Mouse (Mus musculus) inflammation-experienced regulatory T-cells, adult 6 months (primary cell): Measurements from ENCODE around the gene Pigg. TPM values are rescaled to one million over a fixed set of nuclear protein-coding genes. Genes with fewer than 3 reads are reported as not detected.
"Not testable (repeated sequence)": the region's sequence is repeated elsewhere in the genome, so short reads cannot be mapped to it uniquely, and the experiment has no call there.

ENCODE experiments used
- ATAC-seq: one replicate; pipeline ENCODE4 v1.8.0; 2017
- polyA plus RNA-seq, 3 experiments: library from polyadenylated mRNA; unstranded; fragments of 100-300 nt; shearing (Covaris generic); gene quantifications; one replicate each; pipeline ENCODE4 v1.2.1; 2017

The Pigg gene
- polyA plus RNA-seq = 1 to 10 TPM; 2.6 to 5.0 (median 4.6) TPM

- ATAC-seq = peak; percentile 95
Measured at GRCm38 (mm10) chr5:108312224-108313064, at the start of gene Pigg. TSS of gene Pigg (plus strand) at chr5:108312609.

- ATAC-seq = no peak
Measured at GRCm38 (mm10) chr5:108262722-108263121, 49.7 kb upstream of the Pigg start.

DNA sequence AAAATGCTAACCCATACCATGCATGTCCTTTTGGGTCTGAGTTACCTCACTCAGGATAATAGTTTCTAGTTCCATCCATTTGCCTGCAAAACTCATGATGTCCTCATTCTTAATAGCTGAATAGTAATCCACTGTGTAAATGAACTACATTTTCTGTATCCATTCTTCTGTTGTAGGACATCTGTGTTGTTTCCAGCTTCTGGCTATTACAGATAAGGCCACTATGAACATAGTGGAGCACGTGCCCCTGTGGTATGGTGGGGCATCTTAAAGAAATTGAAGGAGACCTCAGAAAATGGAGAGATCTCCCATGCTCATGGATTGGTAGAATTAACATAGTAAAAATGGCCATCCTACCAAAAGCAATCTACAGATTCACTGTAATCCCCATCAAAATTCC, 48.6 kb upstream of the Pigg start:
- ATAC-seq = not testable (repeated sequence)

DNA sequence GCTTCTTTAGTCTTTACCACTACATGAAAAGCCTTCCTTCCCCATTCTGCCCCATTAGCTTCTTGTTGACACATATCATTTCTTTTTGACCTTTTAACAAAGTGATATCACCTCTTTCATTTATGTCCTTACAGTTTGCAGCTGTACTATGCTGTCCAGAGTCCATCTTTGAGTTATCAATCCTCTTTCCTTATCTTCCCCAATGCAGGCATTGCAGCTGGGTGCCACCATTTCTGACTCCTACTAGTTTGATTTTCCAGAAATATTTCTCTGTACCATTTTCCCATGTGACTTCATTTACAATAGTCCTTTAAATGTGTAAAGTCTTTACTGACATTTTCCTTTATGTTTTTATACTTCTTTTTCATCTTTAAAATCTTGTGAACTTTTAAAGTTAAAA, 45.4 kb upstream of the Pigg start:
- no peak for ATAC-seq

DNA sequence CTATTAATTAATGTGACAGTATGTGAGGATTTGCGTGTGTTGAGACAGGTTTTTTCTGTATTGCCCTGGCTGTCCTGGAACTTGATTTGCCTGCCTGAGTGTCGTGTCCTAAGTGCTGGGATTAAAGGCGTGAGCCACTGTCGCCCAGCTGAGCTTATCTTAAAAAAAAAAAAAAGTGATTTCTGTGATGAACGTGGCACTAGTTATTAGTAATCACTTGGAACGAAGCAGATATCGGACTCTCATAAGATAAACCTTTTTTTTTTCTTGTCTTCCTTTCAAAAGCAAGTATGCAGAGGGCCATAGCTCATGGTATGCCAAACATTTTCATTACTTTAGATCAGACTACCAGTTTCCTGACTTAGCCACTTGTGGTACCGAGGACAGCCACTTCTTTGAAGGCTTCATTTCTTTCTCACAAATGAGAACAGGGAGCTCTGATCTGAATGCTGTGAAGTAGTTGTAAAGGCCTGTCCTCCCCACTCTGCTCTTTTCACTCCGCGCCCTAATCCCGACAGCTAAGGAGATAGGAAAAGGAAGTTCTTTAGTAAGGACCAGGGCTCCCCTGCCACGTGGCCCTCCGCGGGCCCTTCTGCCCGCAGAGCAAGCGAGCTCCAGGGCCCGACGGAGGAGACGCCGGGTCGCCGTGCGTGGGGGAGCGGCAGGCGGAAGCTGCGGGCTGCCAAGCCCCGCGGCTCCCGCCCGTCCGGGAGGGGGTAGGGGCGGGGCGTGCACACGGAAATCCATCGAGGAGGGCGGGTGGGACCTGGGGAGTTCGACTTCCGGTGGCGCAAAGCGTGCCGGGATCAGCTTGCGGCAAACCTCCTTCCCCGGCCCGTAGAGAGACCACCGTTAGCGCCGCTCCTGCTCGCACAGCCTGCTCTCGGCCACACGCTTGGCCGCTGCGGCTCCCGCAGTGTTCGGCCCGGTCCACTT, 44.0 kb upstream of the Pigg start, which contains the start of gene Dr1:
Dr1 (plus strand) TSS at position 771 of the 936 bp plus-strand sequence.
- peak; percentile 84 for ATAC-seq

- no peak for ATAC-seq
Measured at GRCm38 (mm10) chr5:108269063-108269810, 43.2 kb upstream of the Pigg start.

DNA sequence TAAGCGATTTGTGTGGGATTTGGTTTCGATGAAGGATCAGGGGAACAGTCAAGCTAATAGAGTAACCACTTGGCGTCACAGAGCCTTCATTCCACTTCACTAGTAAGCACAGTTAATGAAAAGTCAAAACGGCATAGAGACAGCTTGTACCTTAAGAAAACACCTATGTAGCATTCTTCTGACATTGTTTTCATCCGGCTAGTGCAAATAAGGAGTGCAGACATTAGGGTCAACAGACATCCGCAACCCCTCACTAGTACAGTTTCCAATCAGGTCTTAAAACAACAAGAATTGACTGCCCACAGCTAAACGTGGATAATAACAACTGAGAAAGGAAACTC, 42.6 kb upstream of the Pigg start:
- ATAC-seq = no peak

DNA sequence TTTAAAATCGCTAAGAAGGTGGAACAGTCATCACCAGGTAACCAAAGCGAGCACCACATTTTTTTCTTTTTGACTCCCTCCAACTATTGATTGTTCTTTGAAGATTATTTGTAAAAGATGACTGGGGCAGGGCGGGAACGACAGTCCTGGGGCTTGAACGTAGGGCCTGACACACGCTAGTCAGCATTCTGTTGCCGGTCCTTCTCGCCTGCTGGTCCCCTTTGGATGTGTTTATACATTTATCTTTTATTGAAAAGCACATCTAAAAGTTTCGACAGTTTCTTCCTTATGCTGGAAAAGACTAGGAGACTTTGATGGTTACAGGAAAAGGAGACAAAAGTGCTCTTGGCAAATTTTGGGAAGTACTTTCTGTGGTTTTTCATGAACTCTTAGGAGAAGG, 42.0 kb upstream of the Pigg start:
- no peak for ATAC-seq

DNA sequence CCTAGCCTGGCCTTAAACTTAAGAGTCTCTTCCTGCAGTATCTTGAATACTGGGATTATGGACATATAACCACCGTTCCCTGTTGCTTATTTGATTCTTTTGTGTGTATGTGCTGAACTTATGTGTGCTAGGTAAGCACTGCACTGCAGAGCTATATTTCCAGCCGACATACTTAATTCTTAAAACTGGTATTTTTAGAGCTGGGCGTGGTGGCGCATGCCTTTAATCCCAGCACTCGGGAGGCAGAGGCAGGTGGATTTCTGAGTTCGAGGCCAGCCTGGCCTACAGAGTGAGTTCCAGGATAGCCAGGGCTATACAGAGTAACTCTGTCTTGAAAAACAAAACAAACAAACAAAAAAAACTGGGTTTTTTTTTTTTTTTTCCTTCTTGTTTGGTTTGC, 41.1 kb upstream of the Pigg start:
- ATAC-seq = not testable (repeated sequence)

GRCm38 (mm10) chr5:108286957-108287356, 25.5 kb upstream of the Pigg start:
- ATAC-seq = no peak

DNA sequence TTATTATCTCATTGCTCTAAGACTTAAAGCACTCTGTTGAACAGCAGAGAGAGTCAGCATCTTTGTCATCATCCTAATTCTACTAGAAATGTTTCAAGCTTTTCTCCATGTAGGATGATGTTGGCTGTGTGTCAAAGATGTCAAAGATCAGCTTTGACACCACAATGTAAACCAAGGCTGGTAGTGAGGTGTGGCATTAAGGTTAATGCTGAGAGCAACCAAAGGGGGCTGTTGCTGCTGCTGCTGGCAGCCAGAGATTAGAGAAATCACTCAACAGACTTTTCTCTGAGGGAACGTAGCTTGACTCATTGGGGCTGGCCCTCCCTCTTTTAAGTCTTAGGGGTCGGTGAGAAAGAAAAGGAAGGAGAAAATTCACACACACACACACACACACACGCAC, 10.8 kb upstream of the Pigg start:
- no peak for ATAC-seq

- peak; percentile 7 for ATAC-seq
Measured at GRCm38 (mm10) chr5:108313065-108313860, 854 bp downstream of the Pigg start.

GRCm38 (mm10) chr5:108331051-108331450, 18.6 kb downstream of the Pigg start:
- ATAC-seq = no peak

DNA sequence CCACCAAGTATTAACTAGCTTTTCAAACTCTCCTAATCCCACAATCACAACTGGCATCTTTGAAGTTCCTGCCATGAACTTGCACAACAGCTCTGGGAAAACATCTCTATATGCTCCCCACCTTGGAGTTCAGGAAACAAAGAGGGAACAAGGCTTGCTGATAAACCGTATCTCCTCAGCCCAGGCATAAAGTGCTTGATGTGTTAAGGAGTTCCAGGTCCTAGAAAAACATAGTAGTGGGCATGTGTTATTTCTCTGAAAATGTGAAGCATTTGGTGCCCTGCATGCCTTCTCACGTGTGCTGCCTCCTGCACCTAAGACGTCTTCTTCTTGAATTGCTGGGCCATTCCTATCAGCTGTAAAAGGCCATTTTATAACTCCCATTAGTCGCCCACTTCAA, 25.0 kb downstream of the Pigg start:
- no peak for ATAC-seq

DNA sequence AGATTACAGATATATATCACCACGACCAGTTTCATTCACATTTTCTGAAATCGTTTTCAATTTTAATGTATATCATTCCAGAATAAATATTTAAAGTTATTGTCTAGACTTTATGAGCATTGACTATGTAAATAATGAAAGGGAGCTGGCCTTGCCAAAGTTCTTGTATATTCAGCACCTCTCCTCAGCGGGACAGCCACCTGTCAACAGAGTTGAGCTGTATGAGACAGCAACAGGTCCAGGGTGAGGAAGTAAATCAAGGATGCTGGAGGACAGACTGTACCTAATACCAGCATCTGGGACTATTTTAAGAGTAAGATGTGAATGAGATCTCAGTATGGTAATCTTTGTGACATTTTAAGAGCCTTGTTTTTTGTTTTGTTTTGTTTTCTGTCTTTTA, 25.6 kb downstream of the Pigg start:
- no peak for ATAC-seq

DNA sequence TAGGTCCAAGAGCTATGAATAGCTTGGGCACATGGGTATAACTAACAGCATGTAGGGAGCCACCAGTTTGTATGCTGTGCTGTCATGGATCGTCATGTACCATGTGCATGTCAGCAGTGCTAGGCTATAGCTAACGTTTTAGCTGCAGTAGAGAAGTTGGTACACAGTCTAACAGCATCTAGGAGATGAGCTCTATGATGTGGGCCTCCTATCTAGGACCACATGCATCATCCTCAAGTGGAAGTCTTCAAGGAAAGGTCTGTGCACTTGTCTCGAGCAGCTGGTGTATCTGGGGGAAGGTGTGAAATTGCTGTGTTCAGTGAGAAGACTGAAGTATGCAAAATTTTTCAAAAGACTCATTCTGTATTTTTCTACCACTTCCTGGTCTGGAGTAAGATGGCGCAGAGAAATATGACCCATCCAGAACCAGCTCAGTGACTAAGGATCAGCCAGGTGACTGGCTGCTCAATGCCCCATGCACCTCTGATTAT, 31.3 kb downstream of the Pigg start:
- ATAC-seq = no peak

- ATAC-seq = no peak
Measured at GRCm38 (mm10) chr5:108345313-108346071, 33.1 kb downstream of the Pigg start.

GRCm38 (mm10) chr5:108347843-108348242, 35.4 kb downstream of the Pigg start:
- ATAC-seq = no peak

DNA sequence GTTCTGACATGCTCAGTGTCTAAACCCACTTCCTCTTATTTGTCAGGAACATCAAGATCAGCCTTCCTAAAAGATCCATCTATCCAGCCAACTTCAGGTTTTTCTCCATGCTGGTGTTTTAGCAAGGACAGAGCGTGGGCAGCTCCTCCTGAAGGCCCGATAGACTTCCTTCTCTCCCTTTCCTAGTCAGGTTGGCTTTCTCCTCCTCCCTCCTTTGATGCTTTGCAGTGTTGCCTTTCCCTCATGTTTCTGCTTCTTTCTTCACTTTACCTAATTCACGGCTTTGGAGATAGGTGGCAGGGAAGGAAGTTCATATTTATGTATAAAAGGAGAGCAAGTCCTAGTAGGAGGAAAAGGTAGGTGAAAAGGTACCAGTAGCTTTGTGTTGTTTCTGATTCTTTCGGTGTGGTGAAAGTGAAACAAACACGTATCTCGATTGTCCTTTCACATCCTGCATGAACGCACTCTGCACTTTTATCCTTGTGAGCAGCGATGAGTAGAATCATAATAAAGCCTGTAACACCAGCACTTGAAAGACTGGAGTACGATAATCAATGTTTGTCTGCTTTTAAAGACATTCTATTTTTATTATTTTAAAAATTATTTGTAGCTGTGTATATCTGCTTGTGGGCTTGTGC, 37.2 kb downstream of the Pigg start:
- peak; percentile 81 for ATAC-seq

DNA sequence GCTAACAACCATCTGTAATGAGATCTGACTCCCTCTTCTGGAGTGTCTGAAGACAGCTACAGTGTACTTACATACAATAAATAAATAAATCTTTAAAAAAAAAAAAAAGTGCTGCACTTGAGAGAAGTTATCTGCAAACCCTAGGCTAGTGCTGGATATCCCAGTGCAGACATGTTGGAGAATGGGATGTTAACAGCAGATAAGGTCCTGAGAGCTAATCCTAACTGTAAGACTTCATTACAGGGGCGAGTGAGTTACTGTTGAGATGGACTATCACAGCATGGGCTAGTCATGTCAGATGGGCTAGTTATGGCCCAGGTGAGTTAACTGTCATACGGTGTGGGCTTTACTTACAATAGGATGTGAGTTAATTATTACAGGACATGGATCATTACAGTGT, 41.6 kb downstream of the Pigg start:
- no peak for ATAC-seq
